Mouse (Mus musculus) MEL (cell line): ENCODE data around the gene Fer1l4. TPM values are rescaled to one million over a fixed set of nuclear protein-coding genes. Genes with fewer than 3 reads are reported as not detected.

Source experiments
- DNase-seq: peaks from one replicate; pipeline ENCODE4 v3.0.0; 2011; ENCODE audit warnings: low read depth, low spot score
- H3K27ac ChIP-seq: 2 replicates; pipeline ENCODE4 v1.5.1; 2012; ENCODE audit warnings: low read depth, mild to moderate bottlenecking, control low read depth, low read length, moderate library complexity; ENCODE audit not compliant: control insufficient read depth
- H3K27me3 ChIP-seq, 2 experiments: fragments of 150-350 bp in 1 of 2; sonication (generic) in 1 of 2; 2 replicates each; pipeline ENCODE4 v1.6.1; 2012; ENCODE audit warnings: low read length in 2 of 2, mild to moderate bottlenecking in 2 of 2, improper control_type of control experiment in 1 of 2, moderate library complexity in 1 of 2; ENCODE audit not compliant: insufficient read depth in 2 of 2, control insufficient read depth in 1 of 2
- H3K36me3 ChIP-seq, 2 experiments: 2 replicates each; pipeline ENCODE4 v1.6.1; 2012 to 2014; ENCODE audit warnings: low read length in 2 of 2, improper control_type of control experiment in 1 of 2, inconsistent platforms in 1 of 2, mild to moderate bottlenecking in 1 of 2; ENCODE audit not compliant: insufficient read depth in 2 of 2, control insufficient read depth in 1 of 2
- H3K4me1 ChIP-seq, 2 experiments: fragments of 150-350 bp in 1 of 2; sonication (generic) in 1 of 2; 2 replicates each; pipeline ENCODE4 v1.6.1; 2012; ENCODE audit warnings: low read length in 2 of 2, improper control_type of control experiment in 1 of 2, mild to moderate bottlenecking in 1 of 2; ENCODE audit not compliant: insufficient read depth in 2 of 2, control insufficient read depth in 1 of 2
- H3K4me3 ChIP-seq, 2 experiments: fragments of 150-350 bp in 1 of 2; sonication (generic) in 1 of 2; 2 replicates each; pipeline ENCODE4 v1.5.1; 2012; ENCODE audit warnings: low read depth in 2 of 2, low read length in 2 of 2, mild to moderate bottlenecking in 2 of 2, moderate library complexity in 2 of 2, control low read depth in 1 of 2, improper control_type of control experiment in 1 of 2; ENCODE audit not compliant: control insufficient read depth in 1 of 2, insufficient read depth in 1 of 2
- H3K79me2 ChIP-seq: 2 replicates; pipeline ENCODE4 v1.6.1; 2012; ENCODE audit warnings: mild to moderate bottlenecking, low read length, moderate library complexity; ENCODE audit not compliant: control insufficient read depth, poor library complexity, insufficient read depth
- H3K9ac ChIP-seq: 2 replicates; pipeline ENCODE4 v1.6.1; 2012; ENCODE audit warnings: low read depth, mild to moderate bottlenecking, control low read depth, low read length, moderate library complexity; ENCODE audit not compliant: control insufficient read depth, poor library complexity, severe bottlenecking
- H3K9me3 ChIP-seq: fragments of 150-350 bp; sonication (generic); replicated peaks from 2 replicates; pipeline ENCODE4 v1.6.1; 2012; ENCODE audit warnings: mild to moderate bottlenecking, low read length, improper control_type of control experiment, moderate library complexity; ENCODE audit not compliant: insufficient read depth
- BHLHE40 ChIP-seq: IDR thresholded peaks from 2 replicates; pipeline ENCODE4 v1.6.1; 2012; ENCODE audit warnings: low read depth, mild to moderate bottlenecking, inconsistent platforms, low read length, improper control_type of control experiment, borderline replicate concordance
- HCFC1 ChIP-seq: IDR thresholded peaks from 2 replicates; pipeline ENCODE4 v1.6.1; 2012; ENCODE audit warnings: low read depth, mild to moderate bottlenecking, inconsistent platforms, low read length, improper control_type of control experiment, moderate library complexity
- JUND ChIP-seq: IDR thresholded peaks from 2 replicates; pipeline ENCODE4 v1.6.1; 2011; ENCODE audit warnings: low read depth, mild to moderate bottlenecking, improper control_type of control experiment, low read length
- KAT2A ChIP-seq: conservative IDR thresholded peaks from 2 replicates; pipeline ENCODE4 v1.6.1; 2012; ENCODE audit warnings: low read depth, low read length, improper control_type of control experiment, inconsistent platforms
- MAZ ChIP-seq: IDR thresholded peaks from 2 replicates; pipeline ENCODE4 v1.6.1; 2012; ENCODE audit warnings: low read depth, mild to moderate bottlenecking, inconsistent platforms, low read length, improper control_type of control experiment
- MEF2A ChIP-seq: IDR thresholded peaks from 2 replicates; pipeline ENCODE4 v1.6.1; 2014; ENCODE audit warnings: low read depth, mild to moderate bottlenecking, inconsistent platforms, low read length, improper control_type of control experiment; ENCODE audit not compliant: poor library complexity, insufficient replicate concordance, severe bottlenecking; ENCODE audit errors: extremely low read depth
- MXI1 ChIP-seq: IDR thresholded peaks from 2 replicates; pipeline ENCODE4 v1.6.1; 2011; ENCODE audit warnings: mild to moderate bottlenecking, low read depth, low read length, improper control_type of control experiment
- NRF1 ChIP-seq: IDR thresholded peaks from 2 replicates; pipeline ENCODE4 v1.6.1; 2014; ENCODE audit warnings: low read depth, mild to moderate bottlenecking, inconsistent platforms, low read length, improper control_type of control experiment, moderate library complexity; ENCODE audit not compliant: poor library complexity, insufficient read depth, severe bottlenecking
- SIN3A ChIP-seq: IDR thresholded peaks from 2 replicates; pipeline ENCODE4 v1.6.1; 2012; ENCODE audit warnings: low read length, improper control_type of control experiment, inconsistent platforms
- UBTF ChIP-seq: IDR thresholded peaks from 2 replicates; pipeline ENCODE4 v1.6.1; 2012; ENCODE audit warnings: low read depth, mild to moderate bottlenecking, inconsistent platforms, low read length, improper control_type of control experiment, moderate library complexity, borderline replicate concordance; ENCODE audit not compliant: insufficient read depth
- ZC3H11A ChIP-seq: IDR thresholded peaks from 2 replicates; pipeline ENCODE4 v1.6.1; 2012; ENCODE audit warnings: low read depth, mild to moderate bottlenecking, inconsistent platforms, low read length, improper control_type of control experiment
- ZKSCAN1 ChIP-seq: IDR thresholded peaks from 2 replicates; pipeline ENCODE4 v1.6.1; 2012; ENCODE audit warnings: low read depth, mild to moderate bottlenecking, inconsistent platforms, low read length, improper control_type of control experiment, moderate library complexity
- polyA plus RNA-seq, 2 experiments: library from polyadenylated mRNA; stranded (reverse) in 1 of 2; unstranded in 1 of 2; fragments of >175 nt in 1 of 2; fragments of >200 nt in 1 of 2; gene quantifications; 2 replicates each; pipeline versions ENCODE4 v1.2.1 to v1.2.4; 2012; ENCODE audit warnings: low replicate concordance in 2 of 2, low read depth in 1 of 2; ENCODE audit not compliant: insufficient read length in 2 of 2, insufficient read depth in 1 of 2, missing spikeins in 1 of 2
- total RNA-seq: library from RNA; depleted of rRNA; stranded (reverse); fragments of 300-350 nt; gene quantifications from 2 replicates; pipeline ENCODE4 v1.2.3, GENCODE M21; 2012

Fer1l4 gene
- total and polyA plus RNA-seq, 3 experiments = 0.04 to 0.07 TPM; not detected in 1

GRCm38 (mm10) chr2:156067916-156068315, 15.2 kb upstream of the Fer1l4 start:
- H3K4me3 ChIP-seq = no peak overlapping the region
- no peak overlapping the region for H3K27ac ChIP-seq
- peaks cover 3% of the 10 kb centered on the region; the same call in 1 of the 2 replicates for H3K79me2 ChIP-seq
- H3K4me1 ChIP-seq = peaks cover 0 to 9% of the 10 kb centered on the region in 2 experiments; a peak in 3 of 4 replicates
- no peaks in the 10 kb centered on the region for H3K27me3 ChIP-seq
- no peaks in the 10 kb centered on the region for H3K9me3 ChIP-seq
- no peak overlapping the region for H3K9ac ChIP-seq
- no peak for DNase-seq
- TF ChIP-seq KAT2A (no peak), MXI1 (no peak), NRF1 (no peak), MEF2A (no peak), UBTF (no peak), HCFC1 (no peak), ZKSCAN1 (no peak), ZC3H11A (no peak), BHLHE40 (no peak)
- peaks cover 4% of the 10 kb centered on the region in 2 experiments; a peak in 3 of 4 replicates for H3K36me3 ChIP-seq

GRCm38 (mm10) chr2:156066126-156066525, 13.4 kb upstream of the Fer1l4 start:
- Histone ChIP-seq H3K27ac (no peak overlapping the region), H3K9me3 (no peaks in the 10 kb centered on the region), H3K27me3 (no peaks in the 10 kb centered on the region), H3K4me1 (peaks cover 0 to 9% of the 10 kb centered on the region in 2 experiments; a peak in 3 of 4 replicates), H3K36me3 (peaks cover 2 to 4% of the 10 kb centered on the region in 2 experiments; a peak in 3 of 4 replicates), H3K79me2 (peaks cover 3% of the 10 kb centered on the region; the same call in 1 of the 2 replicates), H3K9ac (peak overlapping the region; percentile 68), H3K4me3 (peak overlapping the region; percentile 89 to 99)
- no peak for DNase-seq
- TF ChIP-seq SIN3A (0 out of 2 replicates have a peak, but pooled peaks have one; percentile 1), JUND (no peak), MAZ (no peak)
